Mouse (Mus musculus): ENCODE data around the gene Vmn1r33. TPM values are rescaled to one million over a fixed set of nuclear protein-coding genes. Genes with fewer than 3 reads are reported as not detected.
"Not testable (repeated sequence)": the region's sequence is repeated elsewhere in the genome, so short reads cannot be mapped to it uniquely, and the experiment has no call there.

Gene Vmn1r33
- not detected in 2 replicates for polyA plus RNA-seq (2014; fragmentation: Nextera tagmentation; extraction: Ambion mirVana)

DNA sequence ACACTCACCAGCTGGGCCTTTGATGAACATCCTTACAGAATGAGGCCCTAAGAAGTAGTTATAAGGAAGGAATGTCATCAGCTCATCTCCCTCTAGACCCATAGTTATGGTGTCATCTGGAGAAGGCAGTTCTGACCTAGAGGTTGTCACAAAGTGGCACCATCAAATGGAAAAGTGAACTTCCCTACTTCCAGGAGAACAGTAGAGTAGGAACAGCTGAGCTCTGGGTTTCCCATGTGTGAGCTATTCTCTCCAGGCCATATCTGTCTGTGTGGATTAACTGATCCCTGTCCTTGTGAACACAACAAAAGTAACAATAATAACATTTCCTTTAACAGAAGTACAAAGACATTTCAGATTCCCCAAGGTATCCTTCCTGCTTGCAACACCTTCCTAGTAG is at the start of gene Vmn1r33:
TSS of gene Vmn1r33 (minus strand) at position 101 of the 400 bp plus-strand sequence.
- H3K27me3 ChIP-seq (ENCODE audit: control insufficient read depth, insufficient read depth, low read length); H3K9ac ChIP-seq (ENCODE audit: low read length); H3K36me3 ChIP-seq (ENCODE audit: control insufficient read depth, insufficient read depth, low read length); H3K4me2 ChIP-seq (ENCODE audit: low read length); ATAC-seq (ENCODE audit: insufficient number of reproducible peaks, insufficient read depth, low FRiP score, low read depth); H3K27ac ChIP-seq (replicated peaks in 1 of 2; ENCODE audit: control insufficient read depth in 1 of 2, insufficient read depth in 1 of 2, low read depth in 2 of 2, low read length in 2 of 2); H3K4me3 ChIP-seq (ENCODE audit: control insufficient read depth in 1 of 2, insufficient read depth in 1 of 2, low read depth in 1 of 2, low read length in 2 of 2); H3K4me1 ChIP-seq (ENCODE audit: control insufficient read depth in 2 of 2, insufficient read depth in 2 of 2, low read length in 2 of 2); H3K9me3 ChIP-seq (ENCODE audit: control insufficient read depth, low read length): not testable (repeated sequence)

DNA sequence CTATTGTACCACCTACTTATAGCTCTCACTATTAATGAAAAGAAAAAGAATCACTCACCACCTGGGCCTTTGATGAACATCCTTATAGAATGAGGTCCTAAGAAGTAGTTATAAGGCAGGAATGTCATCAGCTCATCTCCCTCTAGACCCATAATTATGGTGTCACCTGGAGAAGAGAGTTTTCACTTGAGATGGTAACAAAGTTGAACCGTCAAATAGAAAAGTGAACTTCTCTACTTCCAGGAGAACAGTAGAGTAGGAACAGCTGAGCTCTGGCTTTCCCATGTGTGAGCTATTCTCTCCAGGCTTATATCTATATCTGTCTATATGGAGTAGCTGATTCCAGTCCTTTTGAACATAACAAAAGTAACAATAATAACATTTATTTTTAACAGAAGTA is 25.7 kb upstream of the Vmn1r33 start, which contains the start of gene Vmn1r34:
TSS of gene Vmn1r34 (minus strand) at position 101 of the 400 bp plus-strand sequence.
- Histone ChIP-seq H3K27me3 (ENCODE audit: control insufficient read depth, insufficient read depth, low read length) (no peaks in the 10 kb centered on the region), H3K4me3 (ENCODE audit: control insufficient read depth in 1 of 2, insufficient read depth in 1 of 2, low read depth in 1 of 2, low read length in 2 of 2) (no peak within 1 kb of the TSS), H3K27ac (replicated peaks in 1 of 2; ENCODE audit: control insufficient read depth in 1 of 2, insufficient read depth in 1 of 2, low read depth in 2 of 2, low read length in 2 of 2) (no peak within 1 kb of the TSS), H3K9ac (ENCODE audit: low read length) (no peak within 1 kb of the TSS), H3K4me2 (ENCODE audit: low read length) (no peak within 1 kb of the TSS), H3K9me3 (ENCODE audit: control insufficient read depth, low read length) (no peaks in the 10 kb centered on the region), H3K36me3 (ENCODE audit: control insufficient read depth, insufficient read depth, low read length) (no peaks in the 10 kb centered on the region), H3K4me1 (ENCODE audit: control insufficient read depth in 2 of 2, insufficient read depth in 2 of 2, low read length in 2 of 2) (no peaks in the 10 kb centered on the region)
- ATAC-seq (ENCODE audit: insufficient number of reproducible peaks, insufficient read depth, low FRiP score, low read depth) = no peak
- WGBS = 88% methylated on average over 1 of the region's 1 CpGs

DNA sequence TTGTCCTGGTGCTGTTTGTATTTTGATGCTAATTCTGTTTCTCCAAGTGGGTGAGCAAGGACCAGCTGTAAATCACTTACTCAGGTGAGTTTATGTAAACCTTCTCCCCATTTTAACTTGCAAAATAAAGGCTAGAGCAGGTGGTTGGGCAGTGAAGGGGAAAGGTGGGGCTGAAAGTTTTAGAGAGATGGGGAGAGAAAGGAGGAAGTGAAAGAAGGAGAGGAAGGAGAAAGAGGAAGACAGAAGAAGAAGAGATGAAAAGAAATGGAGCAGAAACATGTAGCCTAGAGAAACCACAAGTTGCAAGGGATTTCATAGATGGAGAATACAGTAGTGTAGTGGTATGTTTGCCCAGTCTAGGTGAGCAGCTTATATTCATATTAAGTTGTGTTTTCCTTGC is 22.3 kb downstream of the Vmn1r33 start:
- ATAC-seq (ENCODE audit: insufficient number of reproducible peaks, insufficient read depth, low FRiP score, low read depth) = no peak

More for the DNA sequence above, 22.3 kb downstream of the Vmn1r33 start:
- no peaks in the 10 kb centered on the region for H3K36me3 ChIP-seq (ENCODE audit: control insufficient read depth, insufficient read depth, low read length)
- no peaks in the 10 kb centered on the region for H3K9me3 ChIP-seq (ENCODE audit: control insufficient read depth, low read length)
- H3K27ac ChIP-seq (replicated peaks in 1 of 2; ENCODE audit: control insufficient read depth in 1 of 2, insufficient read depth in 1 of 2, low read depth in 2 of 2, low read length in 2 of 2) = no peak overlapping the region
- no peak overlapping the region for H3K9ac ChIP-seq (ENCODE audit: low read length)
- H3K4me3 ChIP-seq (ENCODE audit: control insufficient read depth in 1 of 2, insufficient read depth in 1 of 2, low read depth in 1 of 2, low read length in 2 of 2) = no peak overlapping the region
- no peak overlapping the region for H3K4me2 ChIP-seq (ENCODE audit: low read length)
- no peaks in the 10 kb centered on the region for H3K27me3 ChIP-seq (ENCODE audit: control insufficient read depth, insufficient read depth, low read length)
- H3K4me1 ChIP-seq (ENCODE audit: control insufficient read depth in 2 of 2, insufficient read depth in 2 of 2, low read length in 2 of 2) = no peaks in the 10 kb centered on the region

Other genes starting within 250 kb of the Vmn1r33 start
- gene Mad2l1, start 82.9 kb downstream of the Vmn1r33 start, polyA plus RNA-seq (2014; fragmentation: Nextera tagmentation; extraction: Ambion mirVana) = 67.0 and 70.3 TPM in 2 replicates
- 0.07 TPM in 1 of 2 replicates, not detected in the other for gene Vmn1r32, start 58.2 kb downstream of the Vmn1r33 start, polyA plus RNA-seq (2014; fragmentation: Nextera tagmentation; extraction: Ambion mirVana)
- gene Vmn1r34, start 25.6 kb upstream of the Vmn1r33 start, polyA plus RNA-seq (2014; fragmentation: Nextera tagmentation; extraction: Ambion mirVana) = not detected in 2 replicates
- not detected in 2 replicates for gene Vmn1r35, start 67.6 kb upstream of the Vmn1r33 start, polyA plus RNA-seq (2014; fragmentation: Nextera tagmentation; extraction: Ambion mirVana)
- gene Vmn1r36, start 100.9 kb upstream of the Vmn1r33 start, polyA plus RNA-seq (2014; fragmentation: Nextera tagmentation; extraction: Ambion mirVana) = not detected in 2 replicates
- not detected in 2 replicates for gene Vmn1r37, start 111.1 kb upstream of the Vmn1r33 start, polyA plus RNA-seq (2014; fragmentation: Nextera tagmentation; extraction: Ambion mirVana)
- not detected in 2 replicates for gene Vmn1r38, start 164.3 kb upstream of the Vmn1r33 start, polyA plus RNA-seq (2014; fragmentation: Nextera tagmentation; extraction: Ambion mirVana)
- gene Vmn1r39, start 192.3 kb upstream of the Vmn1r33 start, polyA plus RNA-seq (2014; fragmentation: Nextera tagmentation; extraction: Ambion mirVana) = not detected in 2 replicates

Measured in heart, embryonic 14.5 days (tissue).